Mouse (Mus musculus): Measurements from ENCODE around the gene Hepacam2.
A peak's percentile ranks its signal among the peaks of the same experiment; 100 is the strongest.
"Not testable (repeated sequence)": the region's sequence is repeated elsewhere in the genome, so short reads cannot be mapped to it uniquely, and the experiment has no call there.

Hepacam2 gene

GRCm38 (mm10) chr6:3463594-3463993 is 34.5 kb downstream of the Hepacam2 start:
- DNase-seq (ENCODE audit: low spot score), result no peak

GRCm38 (mm10) chr6:3463026-3463425 is 35.1 kb downstream of the Hepacam2 start:
- no peak for DNase-seq (ENCODE audit: low spot score)

GRCm38 (mm10) chr6:3455944-3456536 is 42.1 kb downstream of the Hepacam2 start:
- DNase-seq (ENCODE audit: low spot score), result no peak

GRCm38 (mm10) chr6:3454421-3454820 is 43.7 kb downstream of the Hepacam2 start:
- no peak for DNase-seq (ENCODE audit: low spot score)

- peak; percentile 90 for DNase-seq (ENCODE audit: low spot score)
These were observed 50.7 kb downstream of the Hepacam2 start for GRCm38 (mm10) chr6:3447404-3447803.

- no peak for DNase-seq (ENCODE audit: low spot score)
These were observed 54.2 kb downstream of the Hepacam2 start for GRCm38 (mm10) chr6:3443905-3444304.

- no peak for DNase-seq (ENCODE audit: low spot score)
These were observed 62.0 kb downstream of the Hepacam2 start for GRCm38 (mm10) chr6:3436087-3436486.

- DNase-seq (ENCODE audit: low spot score), result not testable (repeated sequence)
These were observed 67.1 kb downstream of the Hepacam2 start for GRCm38 (mm10) chr6:3430976-3431375.

GRCm38 (mm10) chr6:3427047-3427446 is 71.1 kb downstream of the Hepacam2 start:
- DNase-seq (ENCODE audit: low spot score), result no peak

- not testable (repeated sequence) for DNase-seq (ENCODE audit: low spot score)
These were observed 72.8 kb downstream of the Hepacam2 start for GRCm38 (mm10) chr6:3425333-3425732.

- not testable (repeated sequence) for DNase-seq (ENCODE audit: low spot score)
These were observed 73.4 kb downstream of the Hepacam2 start for GRCm38 (mm10) chr6:3424613-3425277.

Measured in adipocyte (in vitro differentiated cells).